Mouse (Mus musculus): ENCODE results near the gene Shf.
"Not testable (repeated sequence)": the region's sequence is repeated elsewhere in the genome, so short reads cannot be mapped to it uniquely, and the experiment has no call there.

Gene Shf

DNA sequence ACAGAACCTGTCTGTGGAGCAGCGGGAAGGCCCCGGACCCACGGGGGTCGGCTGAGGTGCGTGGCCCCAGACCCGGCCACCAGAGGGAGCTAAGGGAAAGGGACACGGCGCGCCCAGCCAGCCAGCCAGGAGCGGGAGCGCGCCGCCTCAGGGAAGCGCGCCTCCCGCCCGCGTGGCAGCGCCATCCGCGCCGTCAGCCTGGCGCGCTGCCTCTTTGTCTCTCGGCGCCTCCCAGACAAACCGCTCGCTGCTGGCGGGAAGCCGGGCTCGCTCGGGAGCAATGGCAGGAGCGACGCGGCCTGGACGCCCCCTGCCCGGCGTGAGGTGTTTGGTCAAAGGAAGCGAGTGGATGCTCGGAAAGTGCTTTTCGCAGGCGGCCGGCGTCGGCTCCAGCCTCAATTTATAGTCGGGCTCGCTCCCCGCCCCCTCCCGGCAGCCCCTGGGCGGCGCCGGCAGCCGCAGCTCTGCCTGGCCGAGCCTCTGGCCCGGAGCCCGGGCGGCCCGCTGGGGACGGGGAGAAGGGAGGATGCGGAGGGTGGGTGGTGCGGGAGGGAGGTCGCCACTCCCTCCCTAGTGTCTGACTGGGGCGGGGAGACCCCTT, 20.3 kb downstream of the Shf start:
- DNase-seq (ENCODE audit: low spot score in 2 of 2) = peak; percentile 84 to 86

DNA sequence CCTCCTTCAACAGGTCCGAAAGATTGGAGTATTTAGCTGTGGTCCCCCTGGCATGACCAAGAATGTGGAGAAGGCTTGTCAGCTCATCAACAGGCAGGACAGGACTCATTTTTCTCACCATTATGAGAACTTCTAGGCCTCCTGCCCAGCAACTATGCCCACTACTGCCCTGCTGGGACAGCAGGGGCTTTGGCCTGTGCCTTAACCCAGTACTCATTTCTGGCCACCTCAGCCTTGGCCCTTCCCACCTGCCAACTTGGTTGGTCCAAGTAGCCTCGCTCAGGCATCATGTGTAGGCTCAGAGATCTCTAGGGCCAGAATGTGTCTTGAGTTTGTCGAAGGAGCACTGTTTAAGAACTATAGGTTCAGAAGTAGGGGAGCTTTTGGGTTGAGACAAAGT, 21.7 kb downstream of the Shf start:
- no peak for DNase-seq (ENCODE audit: low spot score in 2 of 2)

DNA sequence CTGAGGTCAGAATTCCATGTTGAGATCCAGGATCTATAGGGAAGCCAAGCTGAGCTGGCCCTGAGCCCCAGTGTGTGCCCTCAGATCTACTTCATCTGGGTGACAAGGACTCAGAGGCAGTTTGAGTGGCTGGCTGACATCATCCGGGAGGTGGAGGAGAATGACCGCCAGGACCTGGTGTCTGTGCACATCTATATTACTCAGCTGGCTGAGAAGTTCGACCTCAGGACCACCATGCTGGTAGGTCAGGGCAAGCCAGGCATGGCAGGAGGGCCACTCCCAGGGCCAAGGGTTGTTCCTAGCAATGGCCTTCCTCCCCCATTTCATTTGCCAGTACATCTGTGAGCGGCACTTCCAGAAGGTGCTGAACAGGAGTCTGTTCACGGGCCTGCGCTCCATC, 22.8 kb downstream of the Shf start:
- DNase-seq (ENCODE audit: low spot score in 2 of 2) = not testable (repeated sequence)

DNA sequence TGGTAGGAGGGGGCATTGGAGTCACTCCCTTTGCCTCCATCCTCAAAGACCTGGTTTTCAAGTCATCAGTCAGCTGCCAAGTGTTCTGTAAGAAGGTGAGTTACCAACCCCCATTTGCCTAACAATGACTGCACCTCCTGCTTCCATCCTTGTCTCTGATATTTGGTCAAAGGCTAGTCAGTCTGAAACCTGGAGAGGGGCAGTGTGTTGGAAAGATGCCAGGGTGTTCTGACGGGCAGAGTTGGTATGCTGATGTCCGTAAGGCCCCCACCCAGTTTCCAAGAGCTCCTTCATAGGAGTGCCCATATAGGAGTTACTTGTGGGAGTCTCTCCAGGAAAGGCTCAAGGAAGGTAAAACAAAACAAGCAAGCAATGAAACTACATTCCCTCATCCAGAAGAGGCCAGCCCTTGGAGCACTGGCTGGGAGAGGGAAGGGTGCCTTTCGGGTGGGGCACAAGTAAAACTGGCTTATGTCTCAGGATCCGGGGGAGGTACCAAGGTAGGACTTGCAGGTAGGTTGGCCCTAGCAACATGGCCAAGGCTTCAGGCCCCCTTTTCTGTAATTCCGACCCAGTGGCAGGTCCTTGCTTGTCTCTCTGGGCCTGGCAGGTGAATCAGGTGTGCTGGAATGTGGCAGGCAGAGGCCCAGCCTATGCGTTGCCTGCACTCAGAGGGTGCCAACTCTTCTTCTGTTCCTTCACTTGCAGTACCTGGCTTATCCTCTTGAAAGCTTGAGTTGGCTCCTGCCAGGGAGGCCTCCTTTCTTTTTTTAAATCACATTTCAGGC, 23.7 kb downstream of the Shf start:
- DNase-seq (ENCODE audit: low spot score in 2 of 2) = peak; percentile 35 to 60

DNA sequence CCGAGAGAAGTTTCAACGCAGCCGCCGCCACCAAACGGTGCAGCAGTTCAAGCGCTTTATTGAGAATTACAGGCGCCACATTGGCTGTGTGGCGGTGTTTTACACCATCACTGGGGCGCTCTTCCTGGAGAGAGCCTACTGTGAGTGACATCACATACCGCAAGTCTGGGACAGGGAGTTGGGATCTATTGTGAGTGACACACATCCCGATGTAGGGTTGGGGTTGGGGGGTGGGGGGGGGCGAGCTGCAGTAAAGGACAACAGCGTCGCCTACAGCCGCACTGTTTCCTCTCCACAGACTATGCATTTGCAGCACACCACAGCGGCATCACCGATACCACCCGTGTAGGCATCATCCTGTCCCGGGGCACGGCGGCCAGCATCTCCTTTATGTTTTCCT, 31.7 kb downstream of the Shf start:
- no peak for DNase-seq (ENCODE audit: low spot score in 2 of 2)

DNA sequence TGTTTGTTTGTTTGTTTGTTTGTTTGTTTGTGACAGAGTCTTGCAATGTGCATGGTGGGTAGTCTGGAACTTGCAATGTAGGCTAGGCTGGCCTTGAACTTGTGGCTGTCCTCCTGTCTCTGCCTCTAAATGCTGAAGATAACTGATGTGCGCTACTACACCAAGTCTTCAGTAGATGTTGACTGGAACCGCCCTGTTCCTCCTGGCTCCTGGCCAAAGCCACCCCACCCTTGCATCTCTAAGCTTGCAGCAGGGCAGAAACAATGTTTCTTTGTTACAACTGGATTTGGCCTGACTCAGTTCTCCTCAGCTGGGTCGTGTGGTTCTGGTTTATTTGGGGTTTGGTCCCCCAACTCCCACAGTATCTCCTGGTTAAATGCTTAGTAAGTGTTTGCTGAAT, 34.8 kb downstream of the Shf start:
- peak; percentile 39 to 53 for DNase-seq (ENCODE audit: low spot score in 2 of 2)

DNA sequence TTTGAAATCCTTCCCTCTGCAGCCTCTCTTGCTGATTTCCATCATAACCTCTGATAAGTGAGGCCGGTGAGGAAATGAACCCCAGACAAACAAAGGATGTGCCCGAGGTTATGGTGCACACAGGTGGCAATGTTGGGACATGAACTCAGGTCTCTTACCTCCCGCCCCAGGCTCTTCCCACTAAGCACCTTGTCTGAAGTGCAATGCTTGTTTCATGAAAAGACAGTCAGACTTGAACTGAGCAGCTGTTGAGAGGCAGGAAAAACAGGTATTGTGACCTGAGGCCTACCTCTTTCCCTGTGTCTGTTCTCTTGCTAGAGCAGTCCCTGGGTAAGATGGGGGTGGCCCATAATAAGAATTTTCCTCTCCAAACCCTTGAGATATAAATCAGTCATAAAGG, 36.7 kb downstream of the Shf start:
- DNase-seq (ENCODE audit: low spot score in 2 of 2) = no peak

DNA sequence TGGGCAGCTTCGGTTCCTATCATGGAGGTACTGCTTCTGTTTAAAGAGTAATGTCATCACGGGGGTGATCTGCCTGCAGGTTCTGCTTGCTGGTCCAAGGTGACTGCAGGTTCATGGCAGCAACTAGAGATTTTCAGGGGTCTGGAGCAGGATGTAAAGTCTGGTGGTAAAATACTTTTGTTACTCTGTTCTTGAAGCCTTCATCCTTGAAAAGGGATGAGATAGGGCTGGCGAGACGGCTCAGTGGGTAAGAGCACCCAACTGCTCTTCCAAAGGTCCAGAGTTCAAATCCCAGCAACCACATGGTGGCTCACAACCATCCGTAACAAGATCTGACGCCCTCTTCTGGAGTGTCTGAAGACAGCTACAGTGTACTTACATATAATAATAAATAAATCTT, 38.6 kb downstream of the Shf start:
- DNase-seq (ENCODE audit: low spot score in 2 of 2) = not testable (repeated sequence)

DNA sequence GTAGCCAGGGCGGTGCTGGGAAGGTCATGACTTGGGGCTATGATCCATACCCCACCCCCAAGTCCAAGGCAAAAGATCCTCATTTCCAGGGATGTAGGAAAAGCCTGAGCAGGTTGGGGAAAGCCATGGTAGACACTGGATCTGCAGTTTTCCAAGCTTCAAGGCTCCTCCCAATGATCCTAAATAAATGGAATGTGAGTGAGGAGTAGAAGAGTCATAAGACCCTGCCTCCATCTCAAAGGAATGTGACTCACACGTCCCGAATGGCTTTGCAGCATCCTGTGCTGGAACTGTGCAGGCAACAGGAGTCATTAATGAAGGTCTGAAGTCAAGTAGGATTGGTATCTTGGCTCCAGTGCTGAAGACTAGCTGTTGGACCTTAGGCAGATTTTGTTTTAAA, 41.0 kb downstream of the Shf start:
- DNase-seq (ENCODE audit: low spot score in 2 of 2) = no peak

DNA sequence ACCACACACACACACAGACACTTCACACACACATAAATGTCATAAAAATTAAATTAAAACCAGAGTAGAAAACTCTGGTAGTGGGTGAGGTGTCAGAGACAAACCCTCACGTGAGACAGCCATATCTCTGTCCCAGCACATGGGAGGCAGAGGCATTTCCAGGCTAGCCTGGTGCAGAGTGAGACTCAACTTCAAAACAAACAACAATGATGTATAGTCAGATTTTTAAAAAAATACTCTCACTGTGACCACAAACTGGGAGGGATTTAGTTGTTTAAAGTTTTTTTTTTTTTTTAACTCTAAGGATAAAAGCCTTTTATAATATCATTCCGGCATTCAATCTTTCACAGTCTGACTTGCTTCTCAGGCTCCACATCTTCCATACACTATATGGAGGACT, 43.6 kb downstream of the Shf start:
- no peak for DNase-seq (ENCODE audit: low spot score in 2 of 2)

DNA sequence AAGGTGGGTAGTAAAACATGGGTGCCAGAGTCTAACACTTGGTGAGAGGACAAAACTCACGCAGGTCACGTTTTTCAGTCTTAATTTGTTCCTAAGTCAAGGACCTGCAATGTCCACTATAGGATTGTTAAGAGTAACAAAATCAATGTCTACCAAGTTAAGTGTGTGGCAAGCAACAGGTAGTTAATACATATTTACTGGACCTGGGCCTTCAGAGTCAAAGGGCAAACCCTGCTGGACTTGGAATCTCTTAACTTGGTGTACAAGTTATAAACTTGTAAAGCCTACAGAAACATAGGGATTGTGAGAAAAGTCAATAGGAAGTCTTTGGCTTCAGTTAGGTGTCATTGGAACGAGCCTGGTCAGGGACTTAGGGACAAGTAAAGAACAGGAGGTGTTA, 44.4 kb downstream of the Shf start:
- no peak for DNase-seq (ENCODE audit: low spot score in 2 of 2)

DNA sequence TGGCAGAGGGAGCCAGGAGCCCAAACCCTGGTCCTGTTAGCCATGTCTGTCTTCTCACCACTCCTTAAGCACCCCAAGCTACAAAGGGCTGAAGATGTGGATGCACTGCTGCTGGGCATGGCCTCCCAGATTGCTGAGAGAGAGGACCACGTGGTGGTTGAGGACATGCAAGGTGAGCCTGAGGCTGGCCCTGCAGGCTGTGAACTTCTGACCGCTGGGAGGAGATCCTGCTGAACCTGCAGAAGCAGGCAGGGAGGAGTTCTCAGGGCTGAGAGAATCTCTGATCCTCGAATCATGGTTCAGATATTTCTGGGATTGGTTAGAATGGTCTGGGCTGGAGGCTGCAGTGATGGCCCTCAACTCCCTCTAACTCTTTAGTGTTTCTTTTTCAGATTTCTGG, 45.0 kb downstream of the Shf start:
- DNase-seq (ENCODE audit: low spot score in 2 of 2) = no peak

DNA sequence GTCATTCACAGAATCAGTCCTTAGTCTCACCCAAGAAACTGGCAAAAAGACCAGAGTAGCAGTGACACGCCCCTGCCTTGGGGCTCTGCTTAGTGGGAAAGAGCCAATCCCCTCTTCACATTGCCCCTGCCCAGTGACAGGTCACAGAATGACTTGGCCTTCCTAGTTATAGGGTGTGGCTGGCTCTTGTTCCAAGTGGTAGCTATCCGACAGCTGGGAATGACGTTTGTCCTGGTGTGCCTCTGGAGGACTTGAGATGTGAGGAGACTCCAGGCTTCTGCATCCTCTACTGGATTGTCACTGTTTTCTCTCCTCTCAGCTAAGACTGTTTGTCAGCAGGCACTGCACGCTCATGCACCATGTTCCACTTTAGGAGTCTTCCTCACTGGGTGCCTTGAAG, 51.6 kb downstream of the Shf start:
- DNase-seq (ENCODE audit: low spot score in 2 of 2) = no peak

DNA sequence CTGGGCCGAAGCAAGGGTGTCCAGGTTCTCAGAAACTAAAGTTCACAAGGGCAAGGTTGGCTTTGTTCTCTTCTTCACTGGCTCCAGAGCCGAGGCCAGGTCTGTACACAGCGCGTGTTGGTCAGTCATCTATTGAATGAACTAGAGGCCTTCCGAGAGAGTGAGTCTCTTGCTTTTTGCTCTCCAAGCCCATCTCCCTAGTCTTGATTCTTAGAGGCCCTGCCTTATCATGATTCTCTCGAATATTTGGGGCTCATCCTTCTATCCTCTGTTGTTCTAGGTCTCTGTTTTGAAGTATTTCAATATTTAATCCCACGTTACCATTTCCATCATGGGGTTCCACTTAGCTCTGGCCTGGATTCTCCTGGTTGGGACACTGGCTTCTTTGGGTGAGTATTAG, 53.6 kb downstream of the Shf start, which contains the start of gene Duox1:
TSS of gene Duox1 (plus strand) at position 301 of the 400 bp plus-strand sequence.
- DNase-seq (ENCODE audit: low spot score in 2 of 2) = no peak

DNA sequence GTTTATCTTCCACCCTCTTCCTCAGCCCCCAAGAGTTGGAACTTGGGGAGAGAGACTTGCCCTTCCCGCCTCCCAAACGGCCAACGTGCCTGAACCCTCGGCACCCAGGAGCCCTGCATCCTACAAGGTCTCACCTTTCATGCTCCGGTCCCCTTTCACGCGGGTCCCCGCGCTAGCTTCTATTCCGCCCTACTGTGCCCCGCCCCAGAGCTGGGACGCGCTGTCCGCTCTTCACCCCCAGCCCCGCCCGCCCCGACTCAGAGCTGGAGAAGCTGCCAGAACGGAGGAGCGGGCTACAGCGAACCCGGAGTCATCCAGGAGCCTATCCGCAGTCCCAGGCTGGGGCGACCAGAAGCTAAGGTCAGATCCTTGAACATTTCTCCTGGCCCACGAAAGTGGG, 55.4 kb downstream of the Shf start, which contains the start of gene Duoxa1:
TSS of gene Duoxa1 (minus strand) at position 195 of the 400 bp plus-strand sequence.
- DNase-seq (ENCODE audit: low spot score in 2 of 2) = peak in 1 of 2 experiments; percentile 22

DNA sequence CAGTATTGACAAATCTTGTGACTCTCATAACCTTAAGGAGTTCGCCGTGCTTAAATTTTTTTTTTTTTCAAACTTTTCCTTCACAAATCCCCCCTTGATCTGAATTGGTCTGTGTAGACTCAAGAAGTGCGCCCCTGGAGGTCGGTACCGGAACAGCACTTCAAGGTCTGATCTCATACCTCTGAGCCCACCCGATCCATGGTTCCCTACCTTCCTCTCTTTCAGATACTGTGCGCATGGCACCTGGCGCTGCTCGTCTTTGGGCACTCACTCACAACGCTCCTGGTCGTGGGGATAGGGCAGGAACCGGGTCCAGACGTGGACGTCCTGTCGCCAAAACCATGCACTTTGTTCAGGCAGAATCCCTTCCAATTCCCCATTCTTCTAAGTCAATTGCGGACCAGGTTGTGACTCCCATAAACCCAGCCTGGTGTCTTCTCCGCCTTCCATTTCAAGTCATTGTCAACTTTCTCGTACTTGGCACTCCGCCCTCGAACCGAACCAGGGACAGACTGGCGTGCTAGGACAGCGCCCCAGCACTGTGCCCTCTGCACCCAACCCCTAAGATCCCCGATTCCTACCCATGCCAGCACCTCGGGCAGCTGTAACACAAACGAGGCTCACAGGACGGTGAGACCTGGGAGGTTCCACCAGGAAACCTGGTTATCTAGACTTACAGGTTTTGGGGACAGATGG, 56.1 kb downstream of the Shf start:
- DNase-seq (ENCODE audit: low spot score in 2 of 2) = peak; percentile 66 to 69

DNA sequence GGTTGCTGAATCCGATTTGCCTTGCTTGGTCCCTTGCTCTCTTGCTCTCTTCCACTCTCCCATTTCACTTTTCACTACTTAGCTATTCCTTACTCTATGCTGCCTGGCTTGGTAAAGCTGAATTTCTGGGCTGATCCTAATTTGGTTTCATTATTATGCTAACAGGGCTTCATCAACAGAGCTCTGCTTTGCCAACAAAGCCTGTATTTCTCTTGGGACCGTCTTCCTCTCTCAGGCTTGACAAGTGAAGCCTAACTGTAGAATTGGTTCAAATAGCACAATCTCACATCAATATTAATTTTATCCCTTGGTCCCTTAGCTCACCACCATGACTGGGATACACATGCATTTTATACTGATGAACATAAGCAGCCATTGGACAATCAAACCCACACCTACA, 57.4 kb downstream of the Shf start:
- DNase-seq (ENCODE audit: low spot score in 2 of 2) = no peak

DNA sequence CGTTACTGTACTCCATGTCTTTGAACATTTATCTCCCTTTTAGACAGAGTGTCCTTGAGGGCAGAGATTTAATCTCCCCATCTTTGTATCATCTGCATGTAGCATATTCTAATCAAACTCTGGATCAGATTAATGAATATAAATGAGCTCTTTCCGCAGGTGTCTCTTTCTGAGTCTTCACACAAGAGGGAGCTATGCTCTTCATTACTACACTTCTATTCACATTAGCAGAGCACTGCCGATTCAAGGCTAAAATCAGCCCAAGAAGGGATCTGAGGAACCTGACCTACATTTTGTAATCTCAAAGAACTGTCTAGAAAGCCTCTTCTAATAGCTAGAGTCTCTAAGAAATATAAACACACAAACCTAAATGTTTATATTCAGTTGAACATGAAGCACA, 59.3 kb downstream of the Shf start:
- DNase-seq (ENCODE audit: low spot score in 2 of 2) = no peak

DNA sequence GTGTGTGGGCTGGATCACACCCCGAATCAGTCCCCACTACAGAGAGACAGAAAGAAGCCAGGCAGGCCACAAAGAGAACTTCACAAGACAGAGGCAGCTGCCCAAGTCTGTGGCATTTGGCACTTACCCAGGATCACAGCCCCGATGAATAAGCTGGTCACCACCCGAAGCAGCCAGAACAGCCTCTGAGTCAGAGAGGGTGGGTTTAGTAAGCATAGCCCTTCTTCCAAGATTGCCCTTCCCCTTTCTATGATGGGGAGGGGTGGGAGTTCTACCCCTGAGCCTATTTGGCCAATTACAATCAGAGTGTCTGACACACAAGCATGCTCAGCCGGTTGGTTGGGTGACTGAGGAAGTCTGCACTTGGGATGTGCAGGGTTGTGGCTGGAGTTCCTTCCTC, 62.8 kb downstream of the Shf start:
- peak; percentile 65 to 66 for DNase-seq (ENCODE audit: low spot score in 2 of 2)

DNA sequence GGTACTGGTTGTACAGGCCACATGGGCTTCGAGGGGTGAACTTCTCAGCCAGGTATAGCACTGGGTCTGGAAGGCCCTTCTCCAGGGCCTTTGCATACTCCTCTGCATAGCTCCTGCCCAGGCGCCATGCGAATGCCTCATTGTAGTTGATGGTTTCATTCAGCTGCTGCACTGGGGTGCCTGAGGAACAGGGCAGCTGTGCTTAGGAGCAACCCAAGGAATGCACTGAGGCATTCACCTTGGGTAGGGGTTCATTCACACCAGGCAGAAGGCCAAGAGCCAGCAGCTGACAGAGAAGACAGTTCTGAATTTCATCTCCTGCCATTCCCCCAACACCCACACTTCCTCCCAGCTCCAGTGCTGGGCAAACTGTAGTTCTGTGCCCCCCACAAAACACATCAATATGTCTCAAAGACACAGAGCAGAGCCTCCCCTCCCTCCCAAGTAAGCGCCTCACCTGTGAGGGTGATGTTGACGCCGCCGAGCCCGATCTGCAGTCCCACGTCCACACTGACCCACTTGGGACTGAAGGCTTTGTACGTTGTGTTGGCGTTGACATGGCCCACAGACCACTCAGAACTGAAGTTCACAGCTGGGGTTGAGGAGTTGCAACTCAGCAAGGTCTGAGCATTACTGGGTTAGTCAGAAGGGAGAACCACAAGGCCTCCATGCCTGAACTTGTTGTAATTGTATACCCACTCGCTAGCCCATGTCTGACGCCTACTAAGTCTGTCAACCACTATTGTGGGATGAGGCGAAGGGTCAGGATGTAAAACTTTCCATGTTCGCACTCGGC, 63.7 kb downstream of the Shf start:
- DNase-seq (ENCODE audit: low spot score in 2 of 2) = no peak

DNA sequence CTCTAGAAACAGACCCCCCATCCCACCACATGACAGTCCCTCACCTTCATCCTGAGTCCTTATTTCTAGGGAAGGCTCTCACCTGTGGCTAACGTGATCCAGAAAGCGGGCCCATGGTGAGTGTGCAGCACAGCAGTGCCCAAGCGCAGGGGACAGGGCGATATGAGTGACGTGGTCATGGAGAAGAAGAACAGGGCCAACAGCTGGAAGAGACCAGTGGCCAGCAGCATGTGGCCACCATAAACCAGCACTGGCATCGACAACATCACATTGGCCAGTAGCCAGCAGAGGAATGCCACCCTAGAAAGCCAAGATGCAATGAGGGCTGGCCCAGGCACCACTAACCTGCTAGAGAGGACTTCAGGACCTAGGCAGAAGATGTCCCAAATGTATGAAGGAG, 64.4 kb downstream of the Shf start:
- no peak for DNase-seq (ENCODE audit: low spot score in 2 of 2)

Measured in urinary bladder, postnatal 36 days (tissue).